Mouse (Mus musculus) ovary, postnatal 10 days (tissue): ENCODE measurements around the gene Tspan9.
A peak's percentile ranks its signal among the peaks of the same experiment; 100 is the strongest.

Experiments used
- DNase-seq: peaks from one replicate; pipeline ENCODE4 v3.0.0; 2022; ENCODE audit warnings: low spot score

Gene Tspan9

GRCm38 (mm10) chr6:127981176-127981575 is 162.2 kb downstream of the Tspan9 start:
- DNase-seq, result no peak

GRCm38 (mm10) chr6:127980381-127981045 is 162.9 kb downstream of the Tspan9 start:
- no peak for DNase-seq

- DNase-seq, result no peak
Observed at GRCm38 (mm10) chr6:127979831-127980230, 163.6 kb downstream of the Tspan9 start.

GRCm38 (mm10) chr6:127978941-127979340 is 164.5 kb downstream of the Tspan9 start:
- DNase-seq, result no peak

- no peak for DNase-seq
Observed at GRCm38 (mm10) chr6:127976695-127977094, 166.7 kb downstream of the Tspan9 start.

GRCm38 (mm10) chr6:127974000-127974399 is 169.4 kb downstream of the Tspan9 start:
- no peak for DNase-seq

- DNase-seq, result no peak
Observed at GRCm38 (mm10) chr6:127973553-127973952, 169.8 kb downstream of the Tspan9 start.

GRCm38 (mm10) chr6:127971931-127972330 is 171.5 kb downstream of the Tspan9 start:
- DNase-seq, result no peak

GRCm38 (mm10) chr6:127970848-127971247 is 172.5 kb downstream of the Tspan9 start:
- no peak for DNase-seq

GRCm38 (mm10) chr6:127970120-127970519 is 173.3 kb downstream of the Tspan9 start:
- peak; percentile 72 for DNase-seq

- DNase-seq, result no peak
Observed at GRCm38 (mm10) chr6:127969709-127970108, 173.7 kb downstream of the Tspan9 start.

- no peak for DNase-seq
Observed at GRCm38 (mm10) chr6:127965497-127965896, 177.9 kb downstream of the Tspan9 start.

- no peak for DNase-seq
Observed at GRCm38 (mm10) chr6:127960203-127960602, 183.2 kb downstream of the Tspan9 start.

GRCm38 (mm10) chr6:127956172-127956571 is 187.2 kb downstream of the Tspan9 start:
- no peak for DNase-seq

- DNase-seq, result no peak
Observed at GRCm38 (mm10) chr6:127953071-127953470, 190.3 kb downstream of the Tspan9 start.

GRCm38 (mm10) chr6:127949885-127950284 is 193.5 kb downstream of the Tspan9 start:
- DNase-seq, result no peak

- DNase-seq, result no peak
Observed at GRCm38 (mm10) chr6:127948656-127949055, 194.7 kb downstream of the Tspan9 start.

- DNase-seq, result peak; percentile 55
Observed at GRCm38 (mm10) chr6:127945725-127946124, 197.7 kb downstream of the Tspan9 start.

- DNase-seq, result no peak
Observed at GRCm38 (mm10) chr6:127942421-127942820, 201.0 kb downstream of the Tspan9 start.

GRCm38 (mm10) chr6:127935105-127935504 is 208.3 kb downstream of the Tspan9 start:
- DNase-seq, result no peak

- DNase-seq, result no peak
Observed at GRCm38 (mm10) chr6:127933841-127934240, 209.6 kb downstream of the Tspan9 start.

- DNase-seq, result no peak
Observed at GRCm38 (mm10) chr6:127932697-127933096, 210.7 kb downstream of the Tspan9 start.

GRCm38 (mm10) chr6:127928682-127929081 is 214.7 kb downstream of the Tspan9 start:
- no peak for DNase-seq

GRCm38 (mm10) chr6:127925915-127926314 is 217.5 kb downstream of the Tspan9 start:
- DNase-seq, result no peak
